Mouse (Mus musculus): Measurements from ENCODE around the gene B230307C23Rik. TPM values are rescaled to one million over a fixed set of nuclear protein-coding genes. Genes with fewer than 3 reads are reported as not detected.
"Not testable (repeated sequence)": the region's sequence is repeated elsewhere in the genome, so short reads cannot be mapped to it uniquely, and the experiment has no call there.

B230307C23Rik gene
- polyA plus RNA-seq, 1 experiment, result 2.3 TPM

GRCm38 (mm10) chr16:97977277-97977676, 19.8 kb upstream of the B230307C23Rik start:
- no peaks in the 10 kb centered on the region for H3K36me3 ChIP-seq (ENCODE audit: control insufficient read depth, insufficient read depth, low read length)
- 79% methylated on average over 1 of the region's 1 CpGs for WGBS
- no peaks in the 10 kb centered on the region for H3K27me3 ChIP-seq (ENCODE audit: control insufficient read depth, insufficient read depth, low read length)
- no peaks in the 10 kb centered on the region for H3K4me1 ChIP-seq (ENCODE audit: control insufficient read depth, insufficient read depth, insufficient read length, low read length)
- TF ChIP-seq CTCF (IDR thresholded peaks at IDR 0.05; ENCODE audit: extremely low read depth, insufficient read length, insufficient replicate concordance, low read depth, low read length) (no peak), POLR2A (IDR thresholded peaks at IDR 0.05; ENCODE audit: low read depth, low read length) (no peak)
- H3K27ac ChIP-seq (ENCODE audit: insufficient read depth, low read depth, low read length), result no peak overlapping the region
- H3K4me3 ChIP-seq (ENCODE audit: low read depth, low read length), result no peak overlapping the region

GRCm38 (mm10) chr16:97977722-97978121, 19.4 kb upstream of the B230307C23Rik start:
- TF ChIP-seq CTCF (IDR thresholded peaks at IDR 0.05; ENCODE audit: extremely low read depth, insufficient read length, insufficient replicate concordance, low read depth, low read length) (no peak), POLR2A (IDR thresholded peaks at IDR 0.05; ENCODE audit: low read depth, low read length) (no peak)
- H3K27me3 ChIP-seq (ENCODE audit: control insufficient read depth, insufficient read depth, low read length), result no peaks in the 10 kb centered on the region
- no peaks in the 10 kb centered on the region for H3K4me1 ChIP-seq (ENCODE audit: control insufficient read depth, insufficient read depth, insufficient read length, low read length)
- no peaks in the 10 kb centered on the region for H3K36me3 ChIP-seq (ENCODE audit: control insufficient read depth, insufficient read depth, low read length)
- H3K27ac ChIP-seq (ENCODE audit: insufficient read depth, low read depth, low read length), result no peak overlapping the region
- WGBS, result 97% methylated on average over 3 of the region's 3 CpGs
- no peak overlapping the region for H3K4me3 ChIP-seq (ENCODE audit: low read depth, low read length)

DNA sequence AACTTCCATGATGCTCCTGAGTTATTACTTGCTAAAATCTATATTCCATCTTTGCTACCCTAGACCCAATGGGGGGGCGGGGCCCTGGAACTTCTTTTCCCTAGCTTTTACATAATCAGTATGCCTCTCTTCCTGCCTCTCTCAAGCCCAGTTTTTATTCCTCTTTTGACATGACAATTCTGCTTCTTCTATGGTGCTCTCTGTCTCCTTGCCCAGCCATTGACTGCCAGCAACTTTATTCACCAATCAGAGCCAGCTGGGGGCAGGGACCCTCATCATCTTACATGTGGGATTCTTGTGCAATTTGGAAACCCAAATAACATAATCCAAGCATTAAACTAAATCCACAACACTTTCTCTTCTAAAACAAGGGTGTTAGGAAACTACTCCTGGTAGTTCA, 15.8 kb upstream of the B230307C23Rik start:
- no peak overlapping the region for H3K4me3 ChIP-seq (ENCODE audit: low read depth, low read length)
- no peak for TF ChIP-seq CTCF (IDR thresholded peaks at IDR 0.05; ENCODE audit: extremely low read depth, insufficient read length, insufficient replicate concordance, low read depth, low read length)
- no peak for TF ChIP-seq POLR2A (IDR thresholded peaks at IDR 0.05; ENCODE audit: low read depth, low read length)
- H3K27ac ChIP-seq (ENCODE audit: insufficient read depth, low read depth, low read length), result no peak overlapping the region
- 90% methylated on average over 1 of the region's 1 CpGs for WGBS
- H3K27me3 ChIP-seq (ENCODE audit: control insufficient read depth, insufficient read depth, low read length), result no peaks in the 10 kb centered on the region
- H3K36me3 ChIP-seq (ENCODE audit: control insufficient read depth, insufficient read depth, low read length), result no peaks in the 10 kb centered on the region
- no peaks in the 10 kb centered on the region for H3K4me1 ChIP-seq (ENCODE audit: control insufficient read depth, insufficient read depth, insufficient read length, low read length)

DNA sequence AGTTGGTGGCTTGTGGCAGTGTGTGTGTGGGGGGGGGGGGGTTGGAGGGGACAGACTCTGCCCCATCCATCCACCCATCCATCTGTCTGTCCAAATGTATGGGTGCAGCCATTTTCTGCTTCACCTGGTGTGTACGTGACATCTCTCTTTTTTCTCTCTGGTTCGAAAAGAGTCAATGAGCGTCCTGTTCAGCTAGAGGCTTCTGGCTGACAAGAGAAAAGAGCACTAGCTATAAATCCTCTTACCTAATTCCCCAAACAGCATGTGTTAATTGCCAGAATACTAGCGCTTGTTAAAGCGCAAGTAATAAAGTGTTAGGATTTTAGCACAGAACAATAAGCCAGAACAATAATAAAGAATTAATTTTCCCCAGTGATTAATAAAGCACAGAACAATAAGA, 12.5 kb upstream of the B230307C23Rik start:
- Histone ChIP-seq H3K27me3 (ENCODE audit: control insufficient read depth, insufficient read depth, low read length) (no peaks in the 10 kb centered on the region), H3K36me3 (ENCODE audit: control insufficient read depth, insufficient read depth, low read length) (no peaks in the 10 kb centered on the region), H3K4me1 (ENCODE audit: control insufficient read depth, insufficient read depth, insufficient read length, low read length) (no peaks in the 10 kb centered on the region), H3K4me3 (ENCODE audit: low read depth, low read length) (no peak overlapping the region), H3K27ac (ENCODE audit: insufficient read depth, low read depth, low read length) (no peak overlapping the region)
- TF ChIP-seq CTCF (IDR thresholded peaks at IDR 0.05; ENCODE audit: extremely low read depth, insufficient read length, insufficient replicate concordance, low read depth, low read length) (no peak), POLR2A (IDR thresholded peaks at IDR 0.05; ENCODE audit: low read depth, low read length) (no peak)
- WGBS, result 84% methylated on average over 5 of the region's 5 CpGs

- H3K36me3 ChIP-seq (ENCODE audit: control insufficient read depth, insufficient read depth, low read length), result no peaks in the 10 kb centered on the region
- TF ChIP-seq POLR2A (IDR thresholded peaks at IDR 0.05; ENCODE audit: low read depth, low read length), result no peak
These were observed 5.6 kb upstream of the B230307C23Rik start for GRCm38 (mm10) chr16:97991517-97991916.

DNA sequence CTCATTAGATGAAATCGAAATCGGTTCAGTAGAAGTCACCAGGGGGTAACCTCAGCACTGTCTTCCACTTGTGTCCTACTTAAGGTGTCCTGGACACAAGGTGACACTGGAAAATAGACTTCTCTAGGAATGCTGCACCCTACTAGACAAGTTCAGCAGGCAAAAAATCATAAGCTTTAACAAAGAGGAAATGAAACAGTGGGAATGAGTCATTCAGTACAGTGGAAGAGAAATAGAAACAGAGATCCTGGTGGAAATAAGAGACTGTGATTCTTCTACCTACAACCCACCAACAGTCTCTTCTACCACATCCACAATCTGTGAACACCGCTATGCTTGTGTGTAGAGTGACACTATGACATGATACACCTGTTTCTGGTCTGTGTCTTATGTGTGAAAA, 4.6 kb upstream of the B230307C23Rik start:
- not testable (repeated sequence) for H3K4me3 ChIP-seq (ENCODE audit: low read depth, low read length); H3K4me1 ChIP-seq (ENCODE audit: control insufficient read depth, insufficient read depth, insufficient read length, low read length); H3K27ac ChIP-seq (ENCODE audit: insufficient read depth, low read depth, low read length); H3K36me3 ChIP-seq (ENCODE audit: control insufficient read depth, insufficient read depth, low read length); H3K27me3 ChIP-seq (ENCODE audit: control insufficient read depth, insufficient read depth, low read length)
- WGBS, result 79% methylated on average over 3 of the region's 3 CpGs

More at GRCm38 (mm10) chr16:97991517-97991916, 5.6 kb upstream of the B230307C23Rik start:
- no peak overlapping the region for H3K27ac ChIP-seq (ENCODE audit: insufficient read depth, low read depth, low read length)
- 86% methylated on average over 2 of the region's 2 CpGs for WGBS
- peaks cover 2% of the 10 kb centered on the region; the same call in 1 of the 2 replicates for H3K4me1 ChIP-seq (ENCODE audit: control insufficient read depth, insufficient read depth, insufficient read length, low read length)
- no peak overlapping the region for H3K4me3 ChIP-seq (ENCODE audit: low read depth, low read length)
- H3K27me3 ChIP-seq (ENCODE audit: control insufficient read depth, insufficient read depth, low read length), result no peaks in the 10 kb centered on the region

GRCm38 (mm10) chr16:97995849-97996615, 1.1 kb upstream of the B230307C23Rik start:
- Histone ChIP-seq H3K4me3 (ENCODE audit: low read depth, low read length) (peak overlapping the region; percentile 69; the same call in 1 of the 2 replicates), H3K27ac (ENCODE audit: insufficient read depth, low read depth, low read length) (peak overlapping the region; percentile 96), H3K4me1 (ENCODE audit: control insufficient read depth, insufficient read depth, insufficient read length, low read length) (peaks cover 2% of the 10 kb centered on the region; the same call in 1 of the 2 replicates), H3K36me3 (ENCODE audit: control insufficient read depth, insufficient read depth, low read length) (peaks cover 3% of the 10 kb centered on the region; the same call in 1 of the 2 replicates), H3K27me3 (ENCODE audit: control insufficient read depth, insufficient read depth, low read length) (no peaks in the 10 kb centered on the region)
- TF ChIP-seq CTCF (IDR thresholded peaks at IDR 0.05; ENCODE audit: extremely low read depth, insufficient read length, insufficient replicate concordance, low read depth, low read length) (no peak), POLR2A (IDR thresholded peaks at IDR 0.05; ENCODE audit: low read depth, low read length) (no peak)
- WGBS, result 0% methylated on average over 1 of the region's 1 CpGs

DNA sequence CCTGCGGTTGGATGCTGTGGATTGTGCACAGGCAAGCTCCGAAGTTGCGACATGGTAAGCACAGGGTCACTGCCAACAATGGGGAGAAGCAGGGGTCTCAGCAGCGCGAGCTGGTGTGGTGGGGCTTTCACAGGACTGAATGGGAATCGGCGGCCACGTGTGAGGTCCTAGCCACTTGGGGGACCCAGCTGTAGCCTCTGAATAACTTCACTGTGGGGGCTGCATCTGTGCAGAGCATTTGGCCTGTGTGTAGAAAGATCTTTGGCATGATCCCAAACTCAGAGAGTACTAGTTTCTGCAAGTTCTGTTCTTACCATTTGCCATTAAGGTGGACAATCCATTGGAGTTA, 242 bp downstream of the B230307C23Rik start:
- not testable (repeated sequence) for H3K4me1 ChIP-seq (ENCODE audit: control insufficient read depth, insufficient read depth, insufficient read length, low read length); H3K36me3 ChIP-seq (ENCODE audit: control insufficient read depth, insufficient read depth, low read length); H3K27me3 ChIP-seq (ENCODE audit: control insufficient read depth, insufficient read depth, low read length); H3K27ac ChIP-seq (ENCODE audit: insufficient read depth, low read depth, low read length)
- 0% methylated on average over 8 of the region's 8 CpGs for WGBS
- peak overlapping the region; percentile 69 for H3K4me3 ChIP-seq (ENCODE audit: low read depth, low read length)

All from small intestine, adult 2 months (tissue).